Mouse (Mus musculus) stomach, embryonic 15.5 days (tissue): ENCODE measurements around the gene Vmn1r10. TPM values are rescaled to one million over a fixed set of nuclear protein-coding genes. Genes with fewer than 3 reads are reported as not detected.

Experiments used
- ATAC-seq: fragments of 200-750 bp; cut with Nextera tagmentation; 2 replicates; pipeline ENCODE4 v1.8.0; 2017; ENCODE audit warnings: low read depth, moderate number of reproducible peaks, moderate TSS enrichment; ENCODE audit not compliant: insufficient read depth, low FRiP score
- H3K27ac ChIP-seq: fragments of 300-500 bp; sonication (generic); 2 replicates; pipeline ENCODE4 v1.5.1; 2015; ENCODE audit warnings: mild to moderate bottlenecking, inconsistent platforms
- H3K27me3 ChIP-seq: fragments of 300-500 bp; sonication (generic); replicated peaks from 2 replicates; pipeline ENCODE4 v1.6.1; 2015; ENCODE audit warnings: inconsistent platforms
- H3K36me3 ChIP-seq: fragments of 300-500 bp; sonication (generic); 2 replicates; pipeline ENCODE4 v1.6.1; 2015; ENCODE audit warnings: inconsistent platforms
- H3K4me1 ChIP-seq: fragments of 300-500 bp; sonication (generic); 2 replicates; pipeline ENCODE4 v1.6.1; 2015; ENCODE audit warnings: inconsistent platforms
- H3K4me2 ChIP-seq: fragments of 300-500 bp; sonication (generic); 2 replicates; pipeline ENCODE4 v1.6.1; 2015; ENCODE audit warnings: mild to moderate bottlenecking, inconsistent platforms
- H3K4me3 ChIP-seq: fragments of 300-500 bp; sonication (generic); replicated peaks from 2 replicates; pipeline ENCODE4 v1.5.1; 2015; ENCODE audit warnings: inconsistent platforms
- H3K9ac ChIP-seq: fragments of 300-500 bp; sonication (generic); 2 replicates; pipeline ENCODE4 v1.6.1; 2015; ENCODE audit warnings: inconsistent platforms
- H3K9me3 ChIP-seq: fragments of 300-500 bp; sonication (generic); 2 replicates; pipeline ENCODE4 v1.6.1; 2016; ENCODE audit warnings: inconsistent platforms
- WGBS: fragments of 180-500 bp; shearing (Covaris S2); methylation state at CpG from one replicate; pipeline ENCODE4 v1.1.7; 2015; 5-methylcytosine and 5-hydroxymethylcytosine counted together
- polyA plus RNA-seq: library from polyadenylated mRNA; unstranded; fragments of >200 nt; fragmentation: Nextera tagmentation; extraction: Ambion mirVana; gene quantifications from 2 replicates; pipeline ENCODE4 v1.2.1, GENCODE M21; 2015

Gene Vmn1r10
- polyA plus RNA-seq = not detected in 2 replicates

DNA sequence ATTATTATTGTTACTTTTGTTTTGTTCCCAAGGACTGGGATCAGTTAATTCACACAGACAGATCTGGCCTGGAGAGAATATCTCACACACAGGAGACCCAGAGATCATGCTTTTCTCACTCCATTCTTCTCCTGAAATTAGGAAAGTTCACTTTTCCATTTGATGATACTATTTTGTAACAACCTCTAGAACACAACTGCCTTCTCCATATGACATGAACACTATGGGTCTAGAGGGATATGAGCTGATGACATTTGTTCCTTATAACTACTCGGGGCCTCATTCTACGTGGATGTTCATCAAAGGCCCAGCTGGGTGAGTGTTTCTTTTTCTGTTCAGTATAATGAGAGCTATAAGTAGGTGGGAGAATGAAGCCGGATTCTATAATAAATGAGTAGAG, at the start of gene Vmn1r10:
Gene Vmn1r10 (plus strand): TSS at position 301 of the 400 bp plus-strand sequence.
- Histone ChIP-seq H3K9ac (no peak within 1 kb of the TSS), H3K27ac (no peak within 1 kb of the TSS)
- 85% methylated on average over 3 of the region's 3 CpGs for WGBS

DNA sequence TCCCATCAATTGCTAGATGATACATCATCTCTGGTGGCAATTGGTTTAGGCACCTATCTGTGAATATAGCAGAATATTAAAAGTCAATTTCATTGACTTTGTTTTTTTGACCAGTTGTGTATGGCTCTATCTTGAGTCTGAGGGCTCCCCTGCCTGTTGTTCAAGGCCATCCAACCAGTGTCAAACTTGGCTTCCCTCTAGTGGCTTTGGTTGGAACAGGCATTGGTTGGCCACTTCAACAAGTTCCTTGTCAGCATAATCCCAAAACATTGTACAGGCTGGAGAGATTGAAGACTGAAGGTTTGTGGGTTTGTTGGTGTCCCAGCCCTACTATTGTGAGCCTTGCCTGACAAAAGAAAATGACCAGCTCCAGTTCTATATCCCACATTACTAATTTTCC, 45.5 kb upstream of the Vmn1r10 start:
- no peak overlapping the region for H3K27ac ChIP-seq
- no peaks in the 10 kb centered on the region for H3K9me3 ChIP-seq
- no peak for ATAC-seq
- H3K36me3 ChIP-seq = no peaks in the 10 kb centered on the region
- H3K4me1 ChIP-seq = no peaks in the 10 kb centered on the region
- H3K4me3 ChIP-seq = no peak overlapping the region
- H3K27me3 ChIP-seq = no peaks in the 10 kb centered on the region
- H3K4me2 ChIP-seq = no peak overlapping the region
- H3K9ac ChIP-seq = no peak overlapping the region

More for the DNA sequence above, at the start of gene Vmn1r10:
- H3K4me2 ChIP-seq = no peak within 1 kb of the TSS
- H3K4me1 ChIP-seq = no peaks in the 10 kb centered on the region
- H3K27me3 ChIP-seq = no peaks in the 10 kb centered on the region
- no peak within 1 kb of the TSS for H3K4me3 ChIP-seq
- ATAC-seq = no peak
- no peaks in the 10 kb centered on the region for H3K36me3 ChIP-seq
- no peaks in the 10 kb centered on the region for H3K9me3 ChIP-seq

DNA sequence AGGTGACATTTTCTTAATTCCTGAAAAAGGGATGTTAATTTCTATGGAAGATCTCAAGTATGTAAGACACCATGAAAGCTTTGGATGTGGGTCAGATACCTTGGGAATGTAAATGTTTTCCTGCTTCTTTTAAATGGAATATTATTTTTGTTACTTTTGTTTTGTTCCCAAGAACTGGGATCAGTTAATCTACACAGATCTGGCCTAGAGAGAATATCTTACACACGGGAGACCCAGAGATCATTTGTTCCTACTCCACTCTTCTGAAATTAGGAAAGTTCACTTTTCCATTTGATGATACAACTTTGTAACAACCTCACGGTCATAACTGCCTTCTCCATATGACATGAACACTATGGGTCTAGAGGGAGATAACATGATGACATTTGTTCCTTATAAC, 42.8 kb upstream of the Vmn1r10 start, which contains the start of gene Vmn1r9:
Gene Vmn1r9 (plus strand): TSS at position 301 of the 400 bp plus-strand sequence.
- no peak within 1 kb of the TSS for H3K9ac ChIP-seq
- WGBS = 78% methylated on average over 2 of the region's 2 CpGs

DNA sequence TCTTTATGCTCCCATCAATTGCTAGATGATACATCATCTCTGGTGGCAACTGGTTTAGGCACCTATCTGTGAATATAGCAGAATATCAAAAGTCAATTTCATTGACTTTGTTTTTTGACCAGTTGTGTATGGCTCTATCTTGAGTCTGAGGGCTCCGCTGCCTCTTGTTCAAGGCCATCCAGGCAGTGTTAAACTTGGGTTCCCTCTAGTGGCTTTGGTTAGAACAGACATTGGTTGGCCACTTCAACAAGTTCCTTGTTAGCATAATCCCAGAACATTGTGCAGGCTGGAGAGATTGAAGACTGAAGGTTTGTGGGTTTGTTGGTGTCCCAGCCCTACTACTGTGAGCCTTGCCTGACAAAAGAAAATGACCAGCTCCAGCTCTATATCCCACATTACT, 2.9 kb upstream of the Vmn1r10 start:
- H3K9ac ChIP-seq = no peak overlapping the region
- H3K9me3 ChIP-seq = no peaks in the 10 kb centered on the region
- H3K4me2 ChIP-seq = no peak overlapping the region
- H3K27ac ChIP-seq = no peak overlapping the region
- no peaks in the 10 kb centered on the region for H3K27me3 ChIP-seq
- no peaks in the 10 kb centered on the region for H3K36me3 ChIP-seq
- H3K4me3 ChIP-seq = no peak overlapping the region
- no peaks in the 10 kb centered on the region for H3K4me1 ChIP-seq
- no peak for ATAC-seq
- WGBS = 65% methylated on average over 1 of the region's 1 CpGs

More for the DNA sequence above, 42.8 kb upstream of the Vmn1r10 start, which contains the start of gene Vmn1r9:
- Histone ChIP-seq H3K4me2 (no peak within 1 kb of the TSS), H3K4me3 (no peak within 1 kb of the TSS), H3K4me1 (no peaks in the 10 kb centered on the region), H3K9me3 (no peaks in the 10 kb centered on the region), H3K27me3 (no peaks in the 10 kb centered on the region), H3K27ac (no peak within 1 kb of the TSS), H3K36me3 (no peaks in the 10 kb centered on the region)
- no peak for ATAC-seq

- 81% methylated on average over 1 of the region's 1 CpGs for WGBS
- Histone ChIP-seq H3K9ac (no peak within 1 kb of the TSS), H3K4me2 (no peak within 1 kb of the TSS), H3K27me3 (no peaks in the 10 kb centered on the region), H3K9me3 (no peaks in the 10 kb centered on the region), H3K4me3 (no peak within 1 kb of the TSS), H3K4me1 (no peaks in the 10 kb centered on the region), H3K36me3 (no peaks in the 10 kb centered on the region), H3K27ac (no peak within 1 kb of the TSS)
- no peak for ATAC-seq
These were observed 23.9 kb downstream of the Vmn1r10 start, which contains the start of gene Vmn1r11 for GRCm38 (mm10) chr6:57133155-57133554. TSS of gene Vmn1r11 (plus strand) at chr6:57133455.

DNA sequence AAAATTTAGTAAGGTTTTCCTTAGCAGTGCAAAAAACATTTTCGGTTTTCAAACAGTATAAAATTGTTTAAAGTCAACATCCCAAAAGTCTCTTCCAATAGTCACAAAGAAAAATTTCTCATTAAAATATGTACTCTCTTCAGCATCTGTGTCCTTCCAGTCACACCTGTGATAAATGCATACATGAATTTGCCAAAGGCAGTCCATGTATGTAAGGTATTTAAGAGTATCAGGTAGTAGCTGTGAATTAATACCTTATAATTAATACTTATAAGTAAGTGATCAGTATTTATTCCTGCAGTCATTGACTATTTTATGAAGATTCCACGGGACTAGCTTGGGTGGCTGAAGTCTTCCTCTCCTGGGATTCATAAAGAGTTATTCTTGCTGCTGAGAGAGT, 47.4 kb downstream of the Vmn1r10 start, which contains the start of gene Vmn1r12:
Gene Vmn1r12 (plus strand): TSS at position 301 of the 400 bp plus-strand sequence.
- no peaks in the 10 kb centered on the region for H3K4me1 ChIP-seq
- H3K9ac ChIP-seq = no peak within 1 kb of the TSS
- no peak within 1 kb of the TSS for H3K4me2 ChIP-seq
- H3K9me3 ChIP-seq = no peaks in the 10 kb centered on the region
- 83% methylated on average over 2 of the region's 2 CpGs for WGBS
- H3K36me3 ChIP-seq = no peaks in the 10 kb centered on the region
- H3K27me3 ChIP-seq = no peaks in the 10 kb centered on the region
- H3K4me3 ChIP-seq = no peak within 1 kb of the TSS
- ATAC-seq = no peak
- no peak within 1 kb of the TSS for H3K27ac ChIP-seq

Other genes with a start within 250 kb of the Vmn1r10 start
- gene Nt5c3, start 185.5 kb upstream of the Vmn1r10 start, polyA plus RNA-seq = 76.0 and 83.0 TPM in 2 replicates
- 0.36 TPM in 2 replicates for gene Vmn1r4, start 185.4 kb upstream of the Vmn1r10 start, polyA plus RNA-seq
- not detected in 2 replicates for gene Vmn1r5, start 139.2 kb upstream of the Vmn1r10 start, polyA plus RNA-seq
- gene Vmn1r6, start 112.2 kb upstream of the Vmn1r10 start, polyA plus RNA-seq = not detected in 2 replicates
- gene Vmn1r7, start 84.1 kb upstream of the Vmn1r10 start, polyA plus RNA-seq = not detected in 2 replicates
- not detected in 2 replicates for gene Vmn1r8, start 77.2 kb upstream of the Vmn1r10 start, polyA plus RNA-seq
- gene Vmn1r9, start 42.7 kb upstream of the Vmn1r10 start, polyA plus RNA-seq = not detected in 2 replicates
- gene Vmn1r11, start 24.0 kb downstream of the Vmn1r10 start, polyA plus RNA-seq = not detected in 2 replicates
- gene Vmn1r12, start 47.5 kb downstream of the Vmn1r10 start, polyA plus RNA-seq = not detected in 2 replicates
- not detected in 2 replicates for gene Vmn1r13, start 93.8 kb downstream of the Vmn1r10 start, polyA plus RNA-seq
- gene Vmn1r14, start 122.2 kb downstream of the Vmn1r10 start, polyA plus RNA-seq = not detected in 2 replicates
- gene Vmn1r15, start 148.5 kb downstream of the Vmn1r10 start, polyA plus RNA-seq = not detected in 2 replicates
- not detected in 2 replicates for gene Vmn1r16, start 220.0 kb downstream of the Vmn1r10 start, polyA plus RNA-seq